Mouse (Mus musculus): ENCODE measurements around the gene Hoxa7.
A peak's percentile ranks its signal among the peaks of the same experiment; 100 is the strongest.

Hoxa7 gene

DNA sequence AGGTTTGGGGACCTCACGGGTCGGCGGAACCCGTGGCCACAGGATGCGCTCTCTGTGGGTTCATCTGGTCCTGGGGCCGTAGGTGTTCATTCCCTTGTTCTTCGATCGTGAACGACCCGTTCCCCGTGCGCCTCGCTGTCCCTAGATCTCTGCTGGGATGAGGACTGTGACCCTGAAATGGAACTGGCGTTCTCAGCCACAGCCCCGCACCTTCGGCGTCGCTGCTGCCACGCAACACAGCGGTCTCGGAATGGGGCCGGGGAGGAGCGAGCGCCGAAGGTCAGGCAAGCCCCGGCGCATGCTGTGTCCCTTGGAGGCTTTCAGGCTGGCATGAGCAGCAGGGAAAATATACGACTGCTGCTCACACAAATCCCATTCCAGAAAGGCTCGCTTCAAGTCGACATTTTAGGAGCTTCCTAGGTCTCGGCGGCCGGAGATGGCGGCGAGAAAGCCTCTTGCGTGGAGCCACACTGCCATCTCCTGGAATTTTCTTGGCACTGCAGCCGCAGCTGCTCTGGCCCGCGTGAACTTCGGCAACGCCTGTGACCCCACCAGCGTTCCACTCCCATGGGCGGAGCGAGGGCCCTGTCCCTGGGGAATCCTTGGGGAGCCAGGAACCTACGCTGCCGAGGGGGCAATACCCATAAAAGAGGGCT lies at the start of gene Hoxa7:
TSS of gene Hoxa7 (minus strand) at position 518 of the 656 bp plus-strand sequence.
- DNase-seq (ENCODE audit: extremely low spot score), result peak; percentile 92

DNA sequence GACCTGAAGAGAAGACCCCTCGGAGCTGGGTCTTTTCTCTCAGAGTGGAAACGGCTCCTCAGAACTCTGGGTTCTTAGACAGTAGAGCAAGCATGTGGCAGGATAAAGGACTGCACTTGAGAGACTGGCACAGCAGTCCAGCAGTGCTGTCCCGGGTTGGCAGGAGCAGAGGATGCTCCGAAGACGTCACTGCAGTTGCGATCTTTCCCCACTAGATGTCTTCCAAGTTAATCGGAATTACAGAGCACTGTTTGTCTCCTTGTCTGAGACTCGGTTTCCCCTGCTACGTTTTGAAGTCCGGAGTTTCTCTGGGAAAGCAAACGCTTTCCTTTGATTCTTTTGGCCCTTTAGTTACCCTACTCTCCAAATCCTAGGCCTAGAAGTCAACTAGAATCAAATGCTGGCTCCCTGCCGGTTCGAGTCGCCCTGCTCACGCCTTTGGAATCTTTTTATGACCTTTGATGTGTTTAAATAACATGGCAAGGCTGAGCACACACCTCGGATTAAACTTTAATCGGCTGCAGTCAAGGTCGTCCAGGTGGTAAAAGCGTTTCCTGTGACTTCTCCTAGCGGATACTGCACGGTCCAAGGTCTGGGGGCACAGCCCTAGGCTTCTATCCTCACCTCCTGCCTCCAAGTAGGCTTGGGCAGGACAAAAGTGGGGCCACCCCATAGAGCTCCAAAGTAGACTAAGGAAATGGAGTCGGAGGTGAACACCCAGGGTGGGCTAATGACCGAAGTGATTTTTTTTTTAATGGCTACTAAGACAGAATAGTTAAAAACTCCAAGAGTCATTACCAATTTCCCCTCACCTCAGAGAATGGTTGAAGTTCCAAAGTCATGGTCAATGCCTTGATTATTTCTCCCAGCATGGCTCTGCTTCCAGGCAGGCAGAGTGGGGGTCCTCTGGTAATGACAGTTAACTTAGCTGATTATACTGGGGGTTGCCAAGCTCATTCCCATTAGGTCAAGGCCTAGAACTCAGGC lies 49.1 kb upstream of the Hoxa7 start:
- peak; percentile 65 for DNase-seq (ENCODE audit: extremely low spot score)

DNA sequence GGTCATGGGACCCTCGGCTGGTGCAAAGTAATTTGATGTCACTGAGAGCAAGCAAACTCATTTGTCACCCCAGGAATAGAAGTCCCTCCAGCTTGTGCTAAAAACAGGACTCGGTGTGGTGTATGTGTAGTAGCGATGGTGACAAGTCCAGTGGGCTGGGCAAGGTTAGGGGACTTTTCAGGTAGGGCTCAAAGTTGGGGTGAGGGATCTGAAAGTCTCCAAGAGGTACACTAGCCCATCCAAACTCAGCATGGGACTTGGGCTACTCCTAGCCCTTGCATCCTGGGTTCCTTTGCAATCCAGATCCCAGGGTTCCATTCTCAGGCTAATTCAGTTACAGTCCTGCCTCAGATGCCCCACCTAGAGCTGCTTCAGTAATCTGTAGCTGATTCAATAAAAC lies 47.1 kb upstream of the Hoxa7 start:
- peak; percentile 30 for DNase-seq (ENCODE audit: extremely low spot score)

DNA sequence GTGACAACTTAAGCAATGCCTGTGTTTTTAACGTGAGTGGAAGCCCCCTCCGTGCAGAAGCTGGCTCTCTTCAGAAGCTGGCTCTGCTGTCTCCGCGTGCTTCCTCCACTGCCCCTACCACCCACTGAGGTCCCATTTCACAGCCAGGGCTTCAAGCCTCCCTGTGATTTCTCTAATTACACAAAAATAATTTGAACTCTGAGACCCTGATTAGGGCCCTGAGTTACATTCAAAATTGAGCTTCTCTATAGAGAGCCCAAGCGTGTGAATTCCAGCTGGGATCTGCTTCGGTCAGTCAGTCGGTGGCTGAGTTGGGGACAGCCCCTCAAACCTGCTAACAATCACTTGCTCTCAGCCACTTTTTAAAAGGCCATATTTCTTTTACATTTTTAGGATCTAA lies 46.7 kb upstream of the Hoxa7 start:
- DNase-seq (ENCODE audit: extremely low spot score), result peak; percentile 25

DNA sequence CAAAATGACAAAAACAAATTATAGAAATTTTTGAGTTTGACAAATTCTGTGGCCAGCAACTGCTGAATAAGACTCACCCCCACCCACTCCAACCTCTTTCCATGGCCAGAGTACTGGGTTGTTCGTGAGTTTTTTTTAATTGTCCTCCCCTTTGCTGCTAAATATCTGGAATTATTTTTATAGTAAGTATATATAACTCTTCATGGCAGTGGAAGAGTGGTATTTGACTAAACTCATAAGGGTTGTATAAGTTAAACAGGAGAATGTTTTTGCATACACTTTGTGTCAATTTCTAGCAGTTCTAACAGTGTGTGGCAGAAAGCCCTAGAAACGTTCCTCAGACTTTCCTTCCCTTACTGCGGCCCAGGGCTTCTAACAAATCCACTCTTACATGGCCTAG lies 46.0 kb upstream of the Hoxa7 start:
- no peak for DNase-seq (ENCODE audit: extremely low spot score)

DNA sequence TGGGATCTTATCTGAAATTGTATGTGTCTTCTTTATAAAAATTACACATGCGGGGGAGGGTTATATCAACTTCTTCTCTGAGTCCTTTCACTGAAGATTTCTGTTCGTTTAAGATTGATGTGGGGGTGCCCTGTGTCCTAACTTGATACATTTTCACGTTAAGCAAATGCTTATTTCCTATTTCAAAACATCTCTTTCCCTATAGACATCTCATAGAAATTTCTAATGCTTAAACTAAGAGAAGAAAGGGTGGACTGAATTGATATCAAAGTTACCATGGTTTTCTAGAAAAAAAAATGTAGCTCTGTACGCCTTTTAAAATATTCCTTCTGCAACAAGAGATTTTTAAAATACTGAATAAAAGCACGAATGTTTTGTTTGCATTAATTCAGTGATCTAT lies 45.6 kb upstream of the Hoxa7 start:
- peak; percentile 17 for DNase-seq (ENCODE audit: extremely low spot score)

DNA sequence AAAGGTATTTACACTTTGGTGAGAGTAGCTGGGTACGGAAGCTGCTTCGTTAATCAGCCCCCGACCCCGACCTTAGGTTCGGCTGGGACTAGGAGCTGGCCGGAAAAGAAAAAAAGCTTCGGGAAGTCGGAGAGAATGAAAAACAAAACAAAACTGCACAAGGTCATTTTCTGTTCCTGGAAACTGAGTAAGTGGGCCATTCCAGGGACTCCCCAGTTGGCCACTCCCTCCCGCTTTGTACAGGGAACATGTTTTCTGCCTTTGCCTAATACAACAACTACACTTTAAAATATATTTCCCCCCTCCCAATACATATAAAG lies 45.0 kb upstream of the Hoxa7 start:
- DNase-seq (ENCODE audit: extremely low spot score), result peak; percentile 53

DNA sequence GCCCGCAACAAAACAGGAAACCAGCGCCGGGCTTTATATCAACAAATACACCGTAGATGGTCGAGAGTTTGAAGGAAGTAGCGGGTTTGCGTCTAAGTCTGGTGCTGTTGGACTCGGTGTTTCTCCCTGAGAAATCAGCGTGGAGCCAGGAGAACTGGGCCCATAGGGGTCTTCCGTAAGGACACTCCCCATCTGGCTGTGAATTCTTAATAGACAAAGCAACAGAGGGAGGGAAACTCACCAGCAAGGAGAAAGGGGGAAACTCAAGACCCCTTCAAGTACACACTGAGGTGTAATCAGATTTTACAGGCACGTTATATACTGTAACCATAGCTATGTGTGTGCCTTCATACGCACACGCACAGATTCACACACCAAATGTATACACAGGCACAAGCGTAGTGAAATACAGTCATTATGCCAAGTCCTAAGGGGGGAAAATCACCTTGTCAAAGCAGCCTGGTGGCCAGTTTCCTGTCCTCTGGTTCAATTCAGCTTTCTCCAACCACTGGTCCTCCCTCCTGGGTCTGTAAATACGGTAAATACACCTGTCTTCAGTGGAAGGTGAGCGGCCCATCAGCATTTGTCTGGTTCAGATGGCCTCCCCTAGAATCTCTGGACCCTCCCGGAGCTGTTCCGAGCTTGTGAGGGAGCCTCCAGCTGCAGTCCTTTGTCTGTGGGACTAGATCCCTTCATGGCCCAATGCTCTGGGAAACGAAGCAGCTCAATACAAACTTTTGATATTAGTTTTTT lies 44.4 kb upstream of the Hoxa7 start:
- peak; percentile 54 for DNase-seq (ENCODE audit: extremely low spot score)

DNA sequence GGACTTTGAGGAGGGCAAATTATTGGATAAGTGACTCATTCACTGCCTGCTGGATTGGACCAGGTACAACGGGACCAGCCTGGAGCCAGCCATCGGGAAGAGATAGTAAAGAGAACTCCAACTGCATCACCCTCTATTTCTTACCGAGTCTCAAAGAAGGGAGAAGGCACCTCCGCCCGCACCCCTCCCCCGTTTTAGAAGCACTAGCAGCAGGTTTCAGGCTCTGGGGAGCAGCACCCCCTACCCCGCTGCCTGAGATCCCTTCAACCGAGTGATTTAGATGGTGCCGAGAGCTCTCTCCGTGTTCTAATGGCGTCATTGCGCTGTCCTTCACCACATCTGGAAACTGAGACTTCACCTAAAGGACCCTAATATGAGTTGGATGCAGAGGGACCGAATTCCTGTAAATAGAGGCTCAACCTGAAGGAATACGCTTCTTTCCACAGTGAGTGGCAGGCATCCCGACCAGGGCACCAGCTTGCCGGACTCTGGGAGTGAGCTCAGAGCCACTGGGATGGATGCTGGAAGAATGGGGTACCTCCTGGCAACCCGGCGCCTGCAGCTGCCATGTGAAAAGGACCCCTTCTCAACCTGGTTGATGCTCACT lies 43.8 kb upstream of the Hoxa7 start:
- peak; percentile 45 for DNase-seq (ENCODE audit: extremely low spot score)

DNA sequence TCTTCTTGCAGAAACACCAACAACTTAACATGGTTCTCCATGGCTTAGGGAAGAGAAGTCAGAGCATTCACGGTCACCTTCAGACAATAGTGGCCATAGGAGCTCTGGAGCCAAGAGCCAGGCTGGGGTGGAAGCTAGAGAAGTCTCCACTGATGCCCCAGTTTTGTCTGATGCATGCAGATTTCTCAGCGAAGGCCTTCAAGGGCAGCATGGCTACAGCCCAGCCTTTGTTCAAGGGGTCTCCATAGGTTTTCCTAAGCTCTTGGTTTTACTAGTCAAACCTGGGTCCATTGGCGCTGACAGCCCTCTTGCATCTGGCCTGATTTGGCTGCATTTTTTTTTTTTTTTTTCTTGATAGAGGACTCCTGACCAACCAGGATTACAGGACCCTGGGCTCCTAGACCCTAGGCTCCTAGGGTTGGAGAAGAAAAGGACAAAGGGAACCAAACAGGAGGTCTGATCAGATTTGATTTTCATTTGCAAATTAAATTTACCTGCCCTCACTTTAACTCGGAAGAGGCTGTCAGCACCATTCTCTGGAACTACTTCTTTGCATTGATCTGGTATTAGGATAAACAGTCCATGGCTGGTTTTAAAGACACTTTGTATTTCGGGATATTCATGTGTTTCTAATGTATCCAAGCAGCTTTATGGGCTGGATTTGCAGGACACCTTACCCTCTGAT lies 42.6 kb upstream of the Hoxa7 start:
- peak; percentile 20 for DNase-seq (ENCODE audit: extremely low spot score)

DNA sequence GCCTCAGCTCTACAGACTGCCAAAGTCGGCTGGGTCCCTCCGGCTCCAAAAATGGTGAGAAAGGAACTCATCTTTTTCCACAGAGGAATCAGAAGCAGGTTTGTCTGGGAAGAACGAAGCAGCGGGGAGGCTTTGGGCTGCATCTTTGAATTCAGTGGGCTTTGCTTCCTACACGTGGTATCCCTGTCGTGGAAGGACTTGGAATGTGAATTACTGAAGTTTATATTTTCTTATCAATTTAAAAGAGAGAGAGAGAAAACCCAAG lies 41.6 kb upstream of the Hoxa7 start:
- peak; percentile 37 for DNase-seq (ENCODE audit: extremely low spot score)

DNA sequence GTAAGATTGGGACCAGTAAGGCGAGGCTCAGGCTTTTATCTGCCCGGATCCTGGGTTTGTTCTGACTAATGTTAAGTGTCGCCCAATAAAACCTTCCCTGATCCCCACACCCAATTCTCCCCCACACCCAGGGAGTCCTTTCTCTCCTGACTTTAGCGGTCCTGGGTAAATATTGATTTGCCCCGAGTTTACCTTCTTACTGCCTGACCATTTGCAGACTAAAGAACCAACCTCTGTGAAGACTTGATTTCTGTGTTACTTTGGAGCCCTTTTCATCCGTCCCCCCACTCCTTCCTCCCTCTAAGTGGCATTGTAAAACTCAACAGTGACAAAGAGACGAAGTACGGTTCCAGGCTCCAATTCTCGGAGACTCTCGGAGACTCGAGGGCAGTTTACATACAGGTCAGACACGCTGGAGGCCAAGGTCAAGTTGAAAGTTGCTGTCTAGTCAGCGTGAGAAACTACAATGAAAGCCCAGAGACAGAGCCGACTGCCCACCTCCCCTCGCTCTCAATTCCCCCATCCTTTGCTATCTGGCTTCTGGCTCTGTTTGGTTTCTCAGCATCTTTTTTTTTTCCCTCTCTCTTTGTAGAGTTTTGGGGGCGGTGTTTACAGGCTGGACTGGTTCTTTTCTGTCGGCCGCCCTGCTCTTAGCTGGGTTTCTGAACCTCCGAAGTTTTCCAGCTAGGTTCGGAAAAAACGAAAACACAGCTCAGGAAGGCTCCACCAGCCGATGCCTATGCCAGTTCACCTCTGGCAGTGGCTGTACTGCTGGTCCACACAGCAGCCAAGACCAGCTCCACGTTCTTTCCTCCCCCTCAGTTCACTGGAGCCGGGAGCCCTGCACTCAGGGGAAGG lies 41.0 kb upstream of the Hoxa7 start:
- DNase-seq (ENCODE audit: extremely low spot score), result peak; percentile 48

DNA sequence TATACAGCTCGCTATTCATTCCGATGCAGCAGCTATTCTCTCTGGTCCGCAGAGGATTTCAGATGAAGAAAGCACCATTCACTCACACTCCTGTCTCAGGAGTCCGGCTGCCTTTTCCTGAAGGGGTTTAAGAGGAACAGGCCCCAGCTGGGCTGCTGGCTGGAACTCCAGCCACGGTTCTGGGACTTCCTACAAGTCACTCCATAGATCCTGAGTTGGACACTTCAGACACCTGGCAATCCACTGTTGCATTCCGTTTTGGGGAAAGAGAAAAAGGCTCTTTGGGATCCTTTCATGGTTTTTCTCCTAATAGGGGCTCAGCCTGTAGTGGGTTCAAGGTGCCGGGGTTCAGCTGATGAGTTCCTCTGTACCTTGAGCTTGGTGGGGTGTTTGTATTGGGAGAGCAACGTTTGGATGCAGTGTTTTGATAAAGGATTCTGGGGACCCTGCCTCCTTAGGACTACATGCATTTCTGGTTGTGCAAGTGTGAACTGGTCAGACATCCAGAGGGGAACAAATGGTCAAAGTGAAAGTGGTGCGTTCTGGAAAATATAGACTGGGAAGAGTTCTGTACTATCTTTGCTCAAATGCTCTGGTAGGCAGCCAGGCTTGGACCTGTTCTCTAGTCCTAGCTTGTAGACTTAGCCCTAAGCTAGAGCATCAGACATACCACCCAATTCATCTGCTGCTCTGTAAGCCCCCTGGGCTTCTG lies 40.3 kb upstream of the Hoxa7 start:
- peak; percentile 35 for DNase-seq (ENCODE audit: extremely low spot score)

DNA sequence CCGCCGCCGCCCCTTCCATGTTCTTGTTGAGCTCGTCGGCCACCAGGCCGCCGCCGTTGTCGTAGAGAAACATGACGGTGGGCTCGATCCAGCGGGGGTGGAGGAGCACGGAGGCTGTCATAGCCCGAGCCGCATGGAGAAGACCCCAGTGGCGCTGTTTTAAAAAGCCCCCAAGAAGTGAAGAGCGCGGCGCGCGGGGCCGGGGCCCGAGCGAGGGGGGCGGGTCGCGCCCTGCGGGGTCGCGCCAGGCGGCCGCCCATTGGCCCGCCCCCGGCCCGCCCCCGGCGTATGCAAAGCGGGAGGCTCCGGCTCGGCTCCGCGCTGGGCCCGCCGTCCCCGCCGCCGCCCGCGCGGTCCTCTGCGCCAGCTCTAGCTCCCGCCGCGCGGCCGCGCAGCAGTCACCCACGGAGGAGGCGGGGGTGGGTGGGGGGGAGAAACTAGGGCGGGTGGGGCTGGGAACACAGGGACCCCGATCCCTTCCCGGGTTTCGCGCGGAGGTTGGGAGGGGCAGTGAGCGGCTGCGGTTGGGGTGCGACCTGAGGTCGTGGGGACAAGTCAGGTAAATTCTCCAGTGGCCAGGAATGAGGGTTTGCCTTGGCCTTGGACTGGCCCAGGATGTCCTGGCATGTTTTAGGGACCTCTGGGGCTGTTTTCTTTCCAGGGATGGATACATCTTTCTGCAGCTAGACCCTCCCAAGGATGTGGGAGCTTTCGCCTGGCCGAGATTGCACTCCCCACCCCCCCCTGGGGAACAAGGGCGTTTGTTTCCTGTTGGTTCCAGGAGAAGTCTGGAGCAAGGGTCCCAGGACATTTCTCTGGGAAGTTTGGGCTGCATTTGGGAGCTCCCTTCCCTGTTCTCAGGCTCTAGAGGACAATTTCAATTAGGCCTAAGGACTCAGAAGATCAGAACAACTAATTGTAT lies 39.3 kb upstream of the Hoxa7 start, which contains the start of gene Hoxa13:
TSS of gene Hoxa13 (minus strand) at position 227 of the 922 bp plus-strand sequence.
- DNase-seq (ENCODE audit: extremely low spot score), result peak; percentile 59

DNA sequence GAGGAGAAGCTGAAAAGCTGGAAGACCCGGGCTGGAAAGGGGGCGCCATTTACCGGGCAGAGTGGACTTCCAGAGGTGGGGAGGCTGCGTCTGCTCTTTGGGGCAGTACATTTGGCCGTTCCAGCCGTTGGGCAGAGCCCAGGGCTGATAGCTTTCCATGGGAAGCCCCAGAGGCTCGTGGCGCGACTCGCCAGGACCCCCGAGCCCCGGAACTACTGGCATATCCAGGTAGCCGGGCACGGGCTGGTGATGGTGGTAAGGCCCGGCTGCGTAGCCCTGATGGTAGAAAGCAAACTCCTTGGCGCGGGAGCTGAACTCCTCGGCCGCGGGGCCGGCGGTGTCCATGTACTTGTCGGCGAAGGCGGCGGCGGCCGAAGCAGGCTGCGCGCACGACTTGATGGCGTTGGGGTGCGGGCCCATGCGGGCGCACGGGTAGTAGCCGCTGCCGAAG lies 38.2 kb upstream of the Hoxa7 start:
- peak; percentile 55 for DNase-seq (ENCODE audit: extremely low spot score)

DNA sequence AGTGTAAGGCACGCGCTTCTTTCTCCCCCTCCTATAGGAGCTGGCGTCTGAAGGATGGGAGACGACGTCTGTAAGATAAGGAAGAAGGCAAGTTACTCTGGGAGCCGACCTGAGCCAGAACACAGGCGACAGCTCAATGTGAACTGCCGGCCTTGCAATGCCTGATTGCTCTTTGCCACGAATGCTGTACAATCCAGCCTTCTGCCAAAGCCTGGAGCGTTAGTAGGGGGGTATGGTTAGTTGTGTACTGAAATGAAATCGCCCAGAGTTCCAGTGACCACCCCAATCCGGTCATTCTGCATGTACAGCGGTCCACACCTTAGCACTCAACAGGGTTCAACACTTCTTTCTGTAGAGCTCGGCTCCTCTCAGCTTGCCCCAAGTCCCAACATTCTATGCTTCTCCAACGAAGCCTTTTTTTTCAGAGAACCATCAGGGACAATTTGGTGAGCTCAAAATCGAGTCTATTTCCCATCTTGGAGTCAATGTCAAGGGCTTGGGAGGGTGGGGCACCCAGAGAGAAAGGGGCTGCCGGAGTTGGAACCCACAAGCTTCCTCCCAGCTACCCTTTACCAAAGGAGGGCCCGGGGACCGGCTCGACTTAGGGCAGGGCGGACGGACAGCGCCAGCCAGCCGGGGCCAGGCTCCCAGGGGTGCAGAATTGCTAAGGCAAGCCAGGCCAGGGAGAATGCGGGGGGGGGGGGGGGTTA lies 37.6 kb upstream of the Hoxa7 start:
- no peak for DNase-seq (ENCODE audit: extremely low spot score)

DNA sequence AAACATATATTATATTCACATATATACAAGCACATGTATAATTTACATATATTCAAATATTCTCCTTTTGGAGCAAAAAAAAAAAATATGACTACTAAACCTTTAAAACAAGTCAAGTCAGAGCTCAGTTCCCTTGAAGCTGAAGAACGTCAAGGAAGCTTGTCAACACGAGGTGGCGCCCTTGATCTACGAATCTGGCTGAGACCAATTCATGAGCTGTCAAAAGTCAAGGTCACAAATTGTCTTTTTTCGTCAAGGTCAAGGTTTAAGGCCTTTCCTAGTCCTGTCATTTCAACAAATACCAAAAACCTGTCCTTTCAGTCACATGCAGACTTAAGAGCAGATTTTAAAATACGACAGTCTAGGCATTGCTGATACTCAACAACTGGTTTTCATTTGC lies 35.3 kb upstream of the Hoxa7 start:
- DNase-seq (ENCODE audit: extremely low spot score), result peak; percentile 80

Measured in embryo, embryonic 9.5 days (tissue).